Mouse (Mus musculus): ENCODE data around the gene Adamts17. TPM values are rescaled to one million over a fixed set of nuclear protein-coding genes. Genes with fewer than 3 reads are reported as not detected.

The Adamts17 gene
- total and polyA plus RNA-seq, 2 experiments from 2014 or later: 2.9 to 9.0 TPM

DNA sequence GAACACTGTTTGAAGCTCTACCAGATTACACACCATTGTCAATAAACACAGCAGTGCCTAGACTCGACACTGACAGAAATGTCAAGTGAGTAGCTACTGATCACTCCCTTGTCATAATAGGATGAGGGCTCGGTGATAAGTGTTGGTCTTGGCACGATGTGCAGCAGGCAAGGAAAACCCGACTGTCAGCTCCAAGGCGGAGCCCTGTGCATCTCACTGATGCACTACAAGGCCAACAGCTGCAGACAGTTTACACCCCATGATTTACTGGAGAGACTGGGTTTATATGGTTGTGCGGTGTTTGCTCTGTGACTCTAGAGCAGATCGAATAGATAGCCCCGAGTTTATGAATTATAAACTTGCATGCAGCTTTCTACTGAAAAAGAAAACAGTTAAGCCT, 124.0 kb downstream of the Adamts17 start:
- ATAC-seq (ENCODE audit: insufficient read depth, low read depth) (no peak), DNase-seq (ENCODE audit: low spot score) (no peak)
- Histone ChIP-seq H3K9ac (replicated peaks; ENCODE audit: low read depth, low read length) (no peak overlapping the region), H3K27ac (ENCODE audit: low read depth) (no peak overlapping the region), H3K27me3 (ENCODE audit: control insufficient read depth, insufficient read depth, low read length) (no peaks in the 10 kb centered on the region), H3K36me3 (replicated peaks; ENCODE audit: control insufficient read depth, insufficient read depth, low read length) (no peaks in the 10 kb centered on the region), H3K4me1 (ENCODE audit: control insufficient read depth, insufficient read depth) (peaks cover 22% of the 10 kb centered on the region), H3K4me3 (ENCODE audit: low read depth, low read length) (no peak overlapping the region), H3K4me2 (ENCODE audit: low read depth, low read length) (no peak overlapping the region), H3K9me3 (replicated peaks; ENCODE audit: control insufficient read depth, low read length) (no peaks in the 10 kb centered on the region)
- TF ChIP-seq EP300 (IDR thresholded peaks at IDR 0.05; ENCODE audit: low read depth) (no peak), CTCF (IDR thresholded peaks at IDR 0.05; ENCODE audit: low read depth) (no peak)
- WGBS: 57% methylated on average over 8 of the region's 8 CpGs

DNA sequence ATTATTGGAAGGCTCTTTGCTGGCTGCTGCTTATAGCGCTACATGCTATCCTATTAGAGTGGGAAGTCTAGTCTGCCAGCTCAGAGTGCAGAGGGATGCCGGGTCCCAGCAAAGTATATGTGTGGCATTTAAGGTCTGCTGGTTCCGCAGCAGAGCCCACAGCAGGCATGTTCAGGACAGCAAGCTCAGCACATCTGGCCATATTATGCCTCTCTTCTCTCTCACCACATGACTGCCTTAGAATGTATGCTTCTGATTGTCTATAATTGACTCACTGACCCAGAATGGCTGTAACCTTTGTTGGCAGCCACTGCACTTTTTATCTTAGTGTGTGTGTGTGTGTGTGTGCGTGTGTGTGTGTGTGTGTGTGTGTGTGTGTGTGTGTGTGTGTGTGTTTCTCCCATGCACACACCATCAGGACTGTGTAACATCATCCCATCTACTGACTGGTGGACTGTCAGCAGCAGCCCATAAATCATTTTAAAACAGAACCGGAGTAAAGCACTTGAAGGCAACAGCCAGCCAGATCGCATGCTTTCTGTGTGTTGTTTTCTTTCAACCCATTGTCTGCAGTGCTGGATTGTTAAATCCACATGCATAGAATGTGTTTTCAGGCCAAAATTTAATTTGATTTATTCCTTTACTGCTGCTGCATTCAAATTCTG, 127.1 kb downstream of the Adamts17 start:
- no peaks in the 10 kb centered on the region for H3K27me3 ChIP-seq (ENCODE audit: control insufficient read depth, insufficient read depth, low read length)
- ATAC-seq (ENCODE audit: insufficient read depth, low read depth) (no peak), DNase-seq (ENCODE audit: low spot score) (no peak)
- no peak overlapping the region for H3K4me3 ChIP-seq (ENCODE audit: low read depth, low read length)
- H3K4me2 ChIP-seq (ENCODE audit: low read depth, low read length): no peak overlapping the region
- no peaks in the 10 kb centered on the region for H3K9me3 ChIP-seq (replicated peaks; ENCODE audit: control insufficient read depth, low read length)
- TF ChIP-seq CTCF (IDR thresholded peaks at IDR 0.05; ENCODE audit: low read depth) (no peak), EP300 (IDR thresholded peaks at IDR 0.05; ENCODE audit: low read depth) (no peak)
- H3K36me3 ChIP-seq (replicated peaks; ENCODE audit: control insufficient read depth, insufficient read depth, low read length): no peaks in the 10 kb centered on the region
- H3K4me1 ChIP-seq (ENCODE audit: control insufficient read depth, insufficient read depth): peaks cover 16% of the 10 kb centered on the region; the same call in 1 of the 2 replicates
- no peak overlapping the region for H3K27ac ChIP-seq (ENCODE audit: low read depth)
- 47% methylated on average over 6 of the region's 6 CpGs for WGBS
- H3K9ac ChIP-seq (replicated peaks; ENCODE audit: low read depth, low read length): no peak overlapping the region

DNA sequence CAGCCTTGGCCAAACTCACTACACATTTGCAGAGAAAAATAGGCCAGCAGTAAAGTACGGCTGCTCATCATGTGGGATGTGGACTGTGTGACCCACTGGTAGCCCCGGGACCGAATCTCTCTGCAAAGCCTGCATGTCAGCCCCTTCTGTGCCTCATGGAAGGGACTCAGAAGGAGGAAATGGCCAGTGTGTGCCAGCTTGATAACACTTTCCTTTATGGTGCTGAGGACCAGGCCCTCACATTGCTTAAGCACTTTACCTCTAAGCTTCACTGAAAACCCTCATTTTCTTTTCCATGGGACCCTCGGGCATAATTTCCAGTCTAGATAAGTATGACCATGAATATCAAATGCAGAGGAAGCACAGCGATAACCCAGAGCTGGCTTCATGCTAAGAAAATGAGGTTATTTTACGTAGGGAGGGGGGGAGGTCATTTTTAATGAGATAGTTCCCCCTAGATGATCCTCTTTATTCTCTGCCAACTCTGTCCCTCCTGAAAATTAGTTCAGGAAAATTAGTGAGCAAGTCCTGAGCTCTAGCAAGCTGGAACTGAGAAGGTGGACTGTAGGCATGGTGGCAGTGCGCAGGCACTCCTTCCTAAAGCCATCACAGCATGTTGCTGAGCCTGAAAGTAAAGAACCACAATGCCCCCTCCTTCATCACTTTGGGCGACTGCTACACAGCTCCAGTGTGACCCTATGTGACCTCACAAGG, 127.8 kb downstream of the Adamts17 start:
- H3K36me3 ChIP-seq (replicated peaks; ENCODE audit: control insufficient read depth, insufficient read depth, low read length): no peaks in the 10 kb centered on the region
- no peak overlapping the region for H3K4me3 ChIP-seq (ENCODE audit: low read depth, low read length)
- no peak overlapping the region for H3K4me2 ChIP-seq (ENCODE audit: low read depth, low read length)
- ATAC-seq (ENCODE audit: insufficient read depth, low read depth) (no peak), DNase-seq (ENCODE audit: low spot score) (no peak)
- H3K27ac ChIP-seq (ENCODE audit: low read depth): no peak overlapping the region
- no peaks in the 10 kb centered on the region for H3K9me3 ChIP-seq (replicated peaks; ENCODE audit: control insufficient read depth, low read length)
- 64% methylated on average over 8 of the region's 8 CpGs for WGBS
- peaks cover 16% of the 10 kb centered on the region; the same call in 1 of the 2 replicates for H3K4me1 ChIP-seq (ENCODE audit: control insufficient read depth, insufficient read depth)
- no peak overlapping the region for H3K9ac ChIP-seq (replicated peaks; ENCODE audit: low read depth, low read length)
- TF ChIP-seq CTCF (IDR thresholded peaks at IDR 0.05; ENCODE audit: low read depth) (no peak), EP300 (IDR thresholded peaks at IDR 0.05; ENCODE audit: low read depth) (no peak)
- H3K27me3 ChIP-seq (ENCODE audit: control insufficient read depth, insufficient read depth, low read length): no peaks in the 10 kb centered on the region

DNA sequence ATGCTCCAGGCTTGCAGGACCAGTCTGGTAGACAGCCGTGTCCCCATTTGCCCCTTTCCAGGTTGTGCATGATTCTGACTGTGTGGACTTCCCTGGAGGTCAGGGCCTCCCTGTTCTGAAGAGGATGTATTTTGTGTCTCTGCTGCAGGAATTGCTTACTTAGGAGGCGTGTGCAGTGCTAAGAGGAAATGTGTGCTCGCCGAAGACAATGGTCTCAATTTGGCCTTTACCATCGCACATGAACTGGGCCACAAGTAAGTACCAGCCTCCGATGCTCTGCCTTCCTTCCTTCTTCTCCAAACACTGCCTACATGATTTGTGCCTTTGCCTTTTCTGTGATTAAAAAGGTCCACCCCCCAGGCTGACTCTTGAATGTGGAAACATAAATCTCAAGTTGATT, 129.1 kb downstream of the Adamts17 start:
- H3K4me2 ChIP-seq (ENCODE audit: low read depth, low read length): no peak overlapping the region
- ATAC-seq (ENCODE audit: insufficient read depth, low read depth) (peak; percentile 40; the same call in 1 of the 2 replicates), DNase-seq (ENCODE audit: low spot score) (peak; percentile 42)
- H3K9me3 ChIP-seq (replicated peaks; ENCODE audit: control insufficient read depth, low read length): no peaks in the 10 kb centered on the region
- H3K27ac ChIP-seq (ENCODE audit: low read depth): no peak overlapping the region
- TF ChIP-seq CTCF (IDR thresholded peaks at IDR 0.05; ENCODE audit: low read depth) (no peak), EP300 (IDR thresholded peaks at IDR 0.05; ENCODE audit: low read depth) (no peak)
- peaks cover 16% of the 10 kb centered on the region; the same call in 1 of the 2 replicates for H3K4me1 ChIP-seq (ENCODE audit: control insufficient read depth, insufficient read depth)
- H3K27me3 ChIP-seq (ENCODE audit: control insufficient read depth, insufficient read depth, low read length): no peaks in the 10 kb centered on the region
- H3K36me3 ChIP-seq (replicated peaks; ENCODE audit: control insufficient read depth, insufficient read depth, low read length): no peaks in the 10 kb centered on the region
- WGBS: 66% methylated on average over 6 of the region's 6 CpGs
- H3K9ac ChIP-seq (replicated peaks; ENCODE audit: low read depth, low read length): no peak overlapping the region
- no peak overlapping the region for H3K4me3 ChIP-seq (ENCODE audit: low read depth, low read length)

DNA sequence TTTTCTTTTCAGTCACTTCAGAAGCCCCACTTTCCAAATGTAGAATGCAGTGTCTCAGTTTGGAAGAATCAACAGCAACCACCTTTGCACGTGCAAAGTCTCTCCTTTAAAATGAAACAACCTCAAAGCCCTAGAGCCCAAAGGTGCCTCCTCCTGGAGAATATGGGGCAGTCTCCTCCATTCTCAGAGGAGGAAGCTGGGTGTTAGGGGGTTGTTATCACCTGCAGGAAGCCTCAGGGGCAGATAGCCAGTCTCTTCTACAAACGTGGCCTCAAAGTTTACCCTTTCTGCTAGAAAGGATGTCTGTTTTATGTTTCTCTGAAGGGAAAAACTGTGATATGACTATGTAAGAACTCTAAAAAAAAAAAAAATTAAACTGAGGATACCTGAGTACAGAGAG, 129.7 kb downstream of the Adamts17 start:
- ATAC-seq (ENCODE audit: insufficient read depth, low read depth): no peak
- 49% methylated on average over 2 of the region's 2 CpGs for WGBS

More for the DNA sequence above, 129.7 kb downstream of the Adamts17 start:
- Histone ChIP-seq H3K4me2 (ENCODE audit: low read depth, low read length) (no peak overlapping the region), H3K9me3 (replicated peaks; ENCODE audit: control insufficient read depth, low read length) (no peaks in the 10 kb centered on the region), H3K36me3 (replicated peaks; ENCODE audit: control insufficient read depth, insufficient read depth, low read length) (no peaks in the 10 kb centered on the region), H3K27me3 (ENCODE audit: control insufficient read depth, insufficient read depth, low read length) (no peaks in the 10 kb centered on the region), H3K4me3 (ENCODE audit: low read depth, low read length) (no peak overlapping the region), H3K4me1 (ENCODE audit: control insufficient read depth, insufficient read depth) (peaks cover 16% of the 10 kb centered on the region; the same call in 1 of the 2 replicates), H3K9ac (replicated peaks; ENCODE audit: low read depth, low read length) (no peak overlapping the region), H3K27ac (ENCODE audit: low read depth) (no peak overlapping the region)
- no peak for DNase-seq (ENCODE audit: low spot score)
- no peak for TF ChIP-seq CTCF (IDR thresholded peaks at IDR 0.05; ENCODE audit: low read depth)
- no peak for TF ChIP-seq EP300 (IDR thresholded peaks at IDR 0.05; ENCODE audit: low read depth)
